ENCODE assay signal across 10 mouse cellular contexts in the genomic region with DNA sequence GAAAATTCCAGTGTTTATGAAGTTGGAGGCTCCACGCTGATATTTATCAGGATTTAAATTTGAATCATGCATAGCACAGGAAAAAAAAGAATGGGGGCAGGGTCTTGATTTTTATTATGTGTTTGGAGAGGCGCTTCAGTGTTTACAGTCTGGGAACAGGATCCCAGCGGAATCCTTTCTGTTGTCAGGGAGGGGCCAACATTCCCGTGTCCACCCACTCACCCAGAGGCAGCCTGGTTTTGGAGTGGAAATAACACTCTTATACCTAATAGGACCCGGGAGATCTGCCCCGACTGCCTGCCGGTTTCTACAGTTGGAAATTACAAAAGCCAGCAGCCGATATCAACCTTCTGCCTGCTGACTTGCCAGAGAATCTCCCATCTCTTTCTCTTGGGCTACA.
DNase-seq lines count a peak whose midpoint lies in the region; ATAC-seq lines count a peak whose summit lies in the region.
"Had no signal": no experiment of that assay in that cellular context is flagged by ENCODE, and none has a peak within 500 bp of the region (broad histone marks: within the 10 kb centered on the region; RNA-seq: fewer than 3 reads in every experiment).

No protein-coding gene starts in this region.

- no peak overlapping the region for H3K4me3 ChIP-seq in lung, embryonic 15.5 days
- no peak overlapping the region for H3K4me3 ChIP-seq in forebrain, embryonic 13.5 days

- no peaks in the 10 kb centered on the region for H3K36me3 ChIP-seq in lung, embryonic 15.5 days
- H3K36me3 ChIP-seq in forebrain, embryonic 13.5 days (ENCODE audit: poor library complexity, severe bottlenecking) = no peaks in the 10 kb centered on the region

- peaks cover 30% of the 10 kb centered on the region for H3K4me1 ChIP-seq in lung, embryonic 15.5 days
- peaks cover 18% of the 10 kb centered on the region for H3K4me1 ChIP-seq in forebrain, embryonic 13.5 days

- DNase-seq in gastrocnemius, postnatal 25 days = peak; percentile 46
- no peak for DNase-seq in gastrocnemius, postnatal 10 days
- peak; percentile 28 to 41 for DNase-seq in urinary bladder, postnatal 36 days (ENCODE audit: low spot score in 2 of 2)
- no peak for DNase-seq in urinary bladder, postnatal 25 days (ENCODE audit: low spot score)
- DNase-seq in thymus, postnatal 36 days = no peak
- no peak for DNase-seq in thymus, adult 18-20 months
- DNase-seq: B cell, adult 2 months; forebrain, postnatal 0 days had no signal

- H3K9ac ChIP-seq in lung, embryonic 15.5 days = 0 out of 2 replicates have a peak overlapping the region, but pooled peaks have one; percentile 17
- no peak overlapping the region for H3K9ac ChIP-seq in forebrain, embryonic 13.5 days
- H3K9ac ChIP-seq: forebrain, postnatal 0 days had no signal

- H3K4me2 ChIP-seq in lung, embryonic 15.5 days = peak overlapping the region; percentile 58
- no peak overlapping the region for H3K4me2 ChIP-seq in forebrain, embryonic 13.5 days

- peak overlapping the region; percentile 87 for H3K27ac ChIP-seq in lung, embryonic 15.5 days
- no peak overlapping the region for H3K27ac ChIP-seq in forebrain, embryonic 13.5 days

- 0 out of 2 replicates have a peak, but pooled peaks cover 6% of the 10 kb centered on the region for H3K9me3 ChIP-seq in lung, embryonic 15.5 days
- no peaks in the 10 kb centered on the region for H3K9me3 ChIP-seq in forebrain, embryonic 13.5 days (replicated peaks)

- ATAC-seq in lung, embryonic 15.5 days (ENCODE audit: borderline replicate concordance, extremely low read depth, low FRiP score, low TSS enrichment) = no peak
- no peak for ATAC-seq in forebrain, embryonic 13.5 days
- ATAC-seq: forebrain, postnatal 0 days had no signal

- no peaks in the 10 kb centered on the region for H3K27me3 ChIP-seq in lung, embryonic 15.5 days
- H3K27me3 ChIP-seq in forebrain, embryonic 13.5 days = no peaks in the 10 kb centered on the region

- 9% methylated on average over 8 of the region's 8 CpGs for WGBS in lung, embryonic 15.5 days
- WGBS in forebrain, embryonic 13.5 days = 45% methylated on average over 8 of the region's 8 CpGs

Comparison
In these comparisons a context has a peak if more than half of its experiments do, and no peak if none do; other contexts are left out.
1. DNase-seq: peak in gastrocnemius, postnatal 25 days (single experiment) and urinary bladder, postnatal 36 days (2 of 2); none in gastrocnemius, postnatal 10 days (single experiment), urinary bladder, postnatal 25 days (single experiment), thymus, postnatal 36 days (0 of 2) and thymus, adult 18-20 months (0 of 2).